In genomic region chr13:55483593-55483992, GRCm38 (mm10) we compare ENCODE assay signal across 8 mouse cellular contexts. TPM values are rescaled to one million over a fixed set of nuclear protein-coding genes. Genes with fewer than 3 reads are reported as not detected.
A peak's percentile ranks its signal among the peaks of the same experiment; 100 is the strongest.
DNase-seq lines count a peak whose midpoint lies in the region; ATAC-seq and TF ChIP-seq lines count a peak whose summit lies in the region.

No protein-coding gene starts in this region.

- H3K27me3 ChIP-seq in heart, embryonic 12.5 days (replicated peaks) = peaks cover 64% of the 10 kb centered on the region
- no peaks in the 10 kb centered on the region for H3K27me3 ChIP-seq in embryonic facial prominence, embryonic 12.5 days
- H3K27me3 ChIP-seq in intestine, embryonic 14.5 days (replicated peaks; ENCODE audit: control insufficient read depth, insufficient read depth, low read length) = no peaks in the 10 kb centered on the region
- no peaks in the 10 kb centered on the region for H3K27me3 ChIP-seq in limb, embryonic 15.5 days
- H3K27me3 ChIP-seq in stomach, embryonic 16.5 days (ENCODE audit: control insufficient read depth, insufficient read depth, low read length) = no peaks in the 10 kb centered on the region
- peaks cover 9% of the 10 kb centered on the region for H3K27me3 ChIP-seq in lung, postnatal 0 days (replicated peaks; ENCODE audit: insufficient read depth, low read length)

- H3K4me3 ChIP-seq in heart, embryonic 12.5 days = no peak overlapping the region
- 0 out of 2 replicates have a peak overlapping the region, but pooled peaks have one; percentile 3 for H3K4me3 ChIP-seq in embryonic facial prominence, embryonic 12.5 days
- H3K4me3 ChIP-seq in intestine, embryonic 14.5 days (ENCODE audit: low read depth, low read length) = no peak overlapping the region
- H3K4me3 ChIP-seq in limb, embryonic 15.5 days = no peak overlapping the region
- H3K4me3 ChIP-seq in stomach, embryonic 16.5 days (replicated peaks; ENCODE audit: low read length) = no peak overlapping the region
- no peak overlapping the region for H3K4me3 ChIP-seq in lung, postnatal 0 days (ENCODE audit: low read depth, low read length)

- no peak for TF ChIP-seq EP300 in lung, postnatal 0 days (IDR thresholded peaks at IDR 0.05)

- no peak overlapping the region for H3K9ac ChIP-seq in heart, embryonic 12.5 days
- 0 out of 2 replicates have a peak overlapping the region, but pooled peaks have one; percentile 98 for H3K9ac ChIP-seq in embryonic facial prominence, embryonic 12.5 days
- H3K9ac ChIP-seq in intestine, embryonic 14.5 days (ENCODE audit: low read length) = no peak overlapping the region; the same call in 1 of the 2 replicates
- no peak overlapping the region for H3K9ac ChIP-seq in limb, embryonic 15.5 days
- peak overlapping the region; percentile 52; the same call in 1 of the 2 replicates for H3K9ac ChIP-seq in stomach, embryonic 16.5 days (ENCODE audit: low read length)
- no peak overlapping the region for H3K9ac ChIP-seq in lung, postnatal 0 days (replicated peaks; ENCODE audit: low read depth)

- H3K27ac ChIP-seq in heart, embryonic 12.5 days (ENCODE audit: poor library complexity, severe bottlenecking) = peak overlapping the region; percentile 22; the same call in 1 of the 2 replicates
- no peak overlapping the region for H3K27ac ChIP-seq in embryonic facial prominence, embryonic 12.5 days
- H3K27ac ChIP-seq in intestine, embryonic 14.5 days (ENCODE audit: low read depth) = peak overlapping the region; percentile 55
- H3K27ac ChIP-seq in limb, embryonic 15.5 days = 0 out of 2 replicates have a peak overlapping the region, but pooled peaks have one; percentile 59
- H3K27ac ChIP-seq in stomach, embryonic 16.5 days (ENCODE audit: low read length) = peak overlapping the region; percentile 54
- H3K27ac ChIP-seq in lung, postnatal 0 days (ENCODE audit: low read length) = no peak overlapping the region

- H3K9me3 ChIP-seq in heart, embryonic 12.5 days (replicated peaks) = peaks cover 3% of the 10 kb centered on the region; the same call in 1 of the 2 replicates
- H3K9me3 ChIP-seq in embryonic facial prominence, embryonic 12.5 days = no peaks in the 10 kb centered on the region
- no peaks in the 10 kb centered on the region for H3K9me3 ChIP-seq in intestine, embryonic 14.5 days (ENCODE audit: control insufficient read depth, low read length)
- no peaks in the 10 kb centered on the region for H3K9me3 ChIP-seq in limb, embryonic 15.5 days
- H3K9me3 ChIP-seq in stomach, embryonic 16.5 days (replicated peaks; ENCODE audit: control insufficient read depth, low read length) = no peaks in the 10 kb centered on the region
- H3K9me3 ChIP-seq in lung, postnatal 0 days (ENCODE audit: low read length) = no peaks in the 10 kb centered on the region

- H3K4me2 ChIP-seq in heart, embryonic 12.5 days = peak overlapping the region; percentile 4; the same call in 1 of the 2 replicates
- peak overlapping the region; percentile 95 for H3K4me2 ChIP-seq in embryonic facial prominence, embryonic 12.5 days (replicated peaks)
- peak overlapping the region; percentile 30 for H3K4me2 ChIP-seq in intestine, embryonic 14.5 days (ENCODE audit: low read length)
- no peak overlapping the region for H3K4me2 ChIP-seq in limb, embryonic 15.5 days
- H3K4me2 ChIP-seq in stomach, embryonic 16.5 days (ENCODE audit: low read depth, low read length) = peak overlapping the region; percentile 29; the same call in 1 of the 2 replicates
- no peak overlapping the region for H3K4me2 ChIP-seq in lung, postnatal 0 days (replicated peaks; ENCODE audit: low read depth, low read length)

- no peak for DNase-seq in heart, adult 8-10 months (ENCODE audit: low spot score)
- DNase-seq in intestine, embryonic 14.5 days (ENCODE audit: low spot score) = no peak
- no peak for DNase-seq in adrenal gland, postnatal 14 days
- DNase-seq in lung, postnatal 0 days (ENCODE audit: low spot score) = no peak

- ATAC-seq in heart, embryonic 12.5 days (ENCODE audit: insufficient number of reproducible peaks, low FRiP score) = no peak
- no peak for ATAC-seq in embryonic facial prominence, embryonic 12.5 days (ENCODE audit: insufficient number of reproducible peaks, insufficient read depth, low FRiP score, low TSS enrichment)
- ATAC-seq in intestine, embryonic 14.5 days (replicated peaks; ENCODE audit: low FRiP score, low TSS enrichment, low read depth) = no peak
- no peak for ATAC-seq in limb, embryonic 15.5 days (ENCODE audit: insufficient number of reproducible peaks, low FRiP score, low TSS enrichment, low read depth)
- no peak for ATAC-seq in stomach, embryonic 16.5 days (ENCODE audit: insufficient read depth, low FRiP score)
- ATAC-seq in lung, postnatal 0 days = no peak

- 57% methylated on average over 15 of the region's 15 CpGs for WGBS in heart, embryonic 12.5 days
- WGBS in embryonic facial prominence, embryonic 12.5 days = 36% methylated on average over 15 of the region's 15 CpGs
- 49% methylated on average over 15 of the region's 15 CpGs for WGBS in intestine, embryonic 14.5 days
- 50% methylated on average over 15 of the region's 15 CpGs for WGBS in limb, embryonic 15.5 days
- WGBS in stomach, embryonic 16.5 days = 52% methylated on average over 15 of the region's 15 CpGs
- 40% methylated on average over 15 of the region's 15 CpGs for WGBS in lung, postnatal 0 days

- H3K36me3 ChIP-seq in heart, embryonic 12.5 days = peaks cover 37% of the 10 kb centered on the region
- peaks cover 56% of the 10 kb centered on the region for H3K36me3 ChIP-seq in embryonic facial prominence, embryonic 12.5 days
- peaks cover 43% of the 10 kb centered on the region for H3K36me3 ChIP-seq in intestine, embryonic 14.5 days (ENCODE audit: control insufficient read depth, insufficient read depth, low read length)
- H3K36me3 ChIP-seq in limb, embryonic 15.5 days = peaks cover 41% of the 10 kb centered on the region
- H3K36me3 ChIP-seq in stomach, embryonic 16.5 days (ENCODE audit: control insufficient read depth, insufficient read depth, low read length) = peaks cover 14% of the 10 kb centered on the region
- no peaks in the 10 kb centered on the region for H3K36me3 ChIP-seq in lung, postnatal 0 days (ENCODE audit: insufficient read depth, low read length)

- no peak for TF ChIP-seq CTCF in lung, postnatal 0 days (IDR thresholded peaks at IDR 0.05)

- peaks cover 56% of the 10 kb centered on the region for H3K4me1 ChIP-seq in heart, embryonic 12.5 days (replicated peaks)
- H3K4me1 ChIP-seq in embryonic facial prominence, embryonic 12.5 days = peaks cover 43% of the 10 kb centered on the region
- peaks cover 44% of the 10 kb centered on the region for H3K4me1 ChIP-seq in intestine, embryonic 14.5 days (replicated peaks; ENCODE audit: control insufficient read depth, insufficient read depth, low read length)
- H3K4me1 ChIP-seq in limb, embryonic 15.5 days = peaks cover 56% of the 10 kb centered on the region
- H3K4me1 ChIP-seq in stomach, embryonic 16.5 days (ENCODE audit: control insufficient read depth, insufficient read depth, low read length) = peaks cover 46% of the 10 kb centered on the region
- H3K4me1 ChIP-seq in lung, postnatal 0 days (ENCODE audit: insufficient read depth, low read depth, low read length) = peaks cover 6% of the 10 kb centered on the region; the same call in 1 of the 2 replicates

RNA-seq across cellular contexts. Expression of gene Dbn1, which starts 4.3 kb away (rescaled TPM):
- polyA plus RNA-seq in heart, embryonic 12.5 days (2016; fragmentation: Nextera tagmentation; extraction: Ambion mirVana) = 101 TPM in 2 replicates
- 1 to 10 TPM; 3.8 to 6.4 (median 5.1) TPM for total RNA-seq in heart, adult 8-10 months (2022)
- polyA plus RNA-seq in embryonic facial prominence, embryonic 12.5 days (2016; fragmentation: Nextera tagmentation; extraction: Ambion mirVana) = 383 and 387 TPM in 2 replicates
- 120 and 134 TPM in 2 replicates for polyA plus RNA-seq in intestine, embryonic 14.5 days (2014; fragmentation: Nextera tagmentation; extraction: Ambion mirVana)
- polyA plus RNA-seq in limb, embryonic 15.5 days (2015; fragmentation: Nextera tagmentation; extraction: Ambion mirVana) = 162 and 172 TPM in 2 replicates
- 111 and 113 TPM in 2 replicates for polyA plus RNA-seq in stomach, embryonic 16.5 days (2015; fragmentation: Nextera tagmentation; extraction: Ambion mirVana)
- total RNA-seq in adrenal gland, postnatal 14 days (2021) = 24.0 and 24.9 TPM in 2 replicates
- polyA plus RNA-seq in lung, postnatal 0 days (2015; fragmentation: Nextera tagmentation; extraction: Ambion mirVana) = 43.0 and 50.6 TPM in 2 replicates

RNA-seq across cellular contexts. Expression of gene Prr7, which starts 19.5 kb away (rescaled TPM):
- 0.41 TPM in 1 of 2 replicates, not detected in the other for polyA plus RNA-seq in heart, embryonic 12.5 days (2016; fragmentation: Nextera tagmentation; extraction: Ambion mirVana)
- 1 to 10 TPM in 1 of 4 experiments, under 1 TPM in 3; 0.44 to 1.2 (median 0.65) TPM for total RNA-seq in heart, adult 8-10 months (2022)
- 1.1 and 1.3 TPM in 2 replicates for polyA plus RNA-seq in embryonic facial prominence, embryonic 12.5 days (2016; fragmentation: Nextera tagmentation; extraction: Ambion mirVana)
- polyA plus RNA-seq in intestine, embryonic 14.5 days (2014; fragmentation: Nextera tagmentation; extraction: Ambion mirVana) = 0.55 and 0.70 TPM in 2 replicates
- 0.38 and 1.2 TPM in 2 replicates for polyA plus RNA-seq in limb, embryonic 15.5 days (2015; fragmentation: Nextera tagmentation; extraction: Ambion mirVana)
- 0.22 and 0.26 TPM in 2 replicates for polyA plus RNA-seq in stomach, embryonic 16.5 days (2015; fragmentation: Nextera tagmentation; extraction: Ambion mirVana)
- total RNA-seq in adrenal gland, postnatal 14 days (2021) = 3.1 and 6.0 TPM in 2 replicates
- 0.17 and 0.45 TPM in 2 replicates for polyA plus RNA-seq in lung, postnatal 0 days (2015; fragmentation: Nextera tagmentation; extraction: Ambion mirVana)

RNA-seq across cellular contexts. Expression of gene Pdlim7, which starts 29.9 kb away (rescaled TPM):
- polyA plus RNA-seq in heart, embryonic 12.5 days (2016; fragmentation: Nextera tagmentation; extraction: Ambion mirVana) = 427 and 428 TPM in 2 replicates
- 10 to 100 TPM; 38.4 to 49.4 (median 49.0) TPM for total RNA-seq in heart, adult 8-10 months (2022)
- 172 and 182 TPM in 2 replicates for polyA plus RNA-seq in embryonic facial prominence, embryonic 12.5 days (2016; fragmentation: Nextera tagmentation; extraction: Ambion mirVana)
- 253 and 260 TPM in 2 replicates for polyA plus RNA-seq in intestine, embryonic 14.5 days (2014; fragmentation: Nextera tagmentation; extraction: Ambion mirVana)
- 147 and 213 TPM in 2 replicates for polyA plus RNA-seq in limb, embryonic 15.5 days (2015; fragmentation: Nextera tagmentation; extraction: Ambion mirVana)
- 240 and 243 TPM in 2 replicates for polyA plus RNA-seq in stomach, embryonic 16.5 days (2015; fragmentation: Nextera tagmentation; extraction: Ambion mirVana)
- 23.8 and 26.7 TPM in 2 replicates for total RNA-seq in adrenal gland, postnatal 14 days (2021)
- polyA plus RNA-seq in lung, postnatal 0 days (2015; fragmentation: Nextera tagmentation; extraction: Ambion mirVana) = 109 and 111 TPM in 2 replicates

RNA-seq across cellular contexts. Expression of gene Grk6, which starts 38.7 kb away (rescaled TPM):
- 27.6 and 29.1 TPM in 2 replicates for polyA plus RNA-seq in heart, embryonic 12.5 days (2016; fragmentation: Nextera tagmentation; extraction: Ambion mirVana)
- total RNA-seq in heart, adult 8-10 months (2022) = 10 to 100 TPM; 14.9 to 19.0 (median 16.6) TPM
- polyA plus RNA-seq in embryonic facial prominence, embryonic 12.5 days (2016; fragmentation: Nextera tagmentation; extraction: Ambion mirVana) = 68.3 and 73.0 TPM in 2 replicates
- 43.4 and 55.1 TPM in 2 replicates for polyA plus RNA-seq in intestine, embryonic 14.5 days (2014; fragmentation: Nextera tagmentation; extraction: Ambion mirVana)
- 34.3 and 39.0 TPM in 2 replicates for polyA plus RNA-seq in limb, embryonic 15.5 days (2015; fragmentation: Nextera tagmentation; extraction: Ambion mirVana)
- 14.6 TPM in 2 replicates for polyA plus RNA-seq in stomach, embryonic 16.5 days (2015; fragmentation: Nextera tagmentation; extraction: Ambion mirVana)
- 35.3 and 55.4 TPM in 2 replicates for total RNA-seq in adrenal gland, postnatal 14 days (2021)
- 20.4 and 20.5 TPM in 2 replicates for polyA plus RNA-seq in lung, postnatal 0 days (2015; fragmentation: Nextera tagmentation; extraction: Ambion mirVana)

RNA-seq across cellular contexts. Expression of gene Dok3, which starts 45.5 kb away (rescaled TPM):
- polyA plus RNA-seq in heart, embryonic 12.5 days (2016; fragmentation: Nextera tagmentation; extraction: Ambion mirVana) = 1.4 and 1.7 TPM in 2 replicates
- 1 to 10 TPM in 3 of 4 experiments, under 1 TPM in 1; 0.97 to 3.8 (median 1.4) TPM for total RNA-seq in heart, adult 8-10 months (2022)
- polyA plus RNA-seq in embryonic facial prominence, embryonic 12.5 days (2016; fragmentation: Nextera tagmentation; extraction: Ambion mirVana) = 2.5 and 3.0 TPM in 2 replicates
- 1.9 and 2.5 TPM in 2 replicates for polyA plus RNA-seq in intestine, embryonic 14.5 days (2014; fragmentation: Nextera tagmentation; extraction: Ambion mirVana)
- 4.7 and 5.7 TPM in 2 replicates for polyA plus RNA-seq in limb, embryonic 15.5 days (2015; fragmentation: Nextera tagmentation; extraction: Ambion mirVana)
- polyA plus RNA-seq in stomach, embryonic 16.5 days (2015; fragmentation: Nextera tagmentation; extraction: Ambion mirVana) = 4.7 and 4.9 TPM in 2 replicates
- 3.4 and 11.6 TPM in 2 replicates for total RNA-seq in adrenal gland, postnatal 14 days (2021)
- polyA plus RNA-seq in lung, postnatal 0 days (2015; fragmentation: Nextera tagmentation; extraction: Ambion mirVana) = 8.1 and 9.1 TPM in 2 replicates

Comparison
In these comparisons a context has a peak if more than half of its experiments do, and no peak if none do; other contexts are left out.
1. H3K27ac ChIP-seq: peak in heart, embryonic 12.5 days (single experiment), intestine, embryonic 14.5 days (single experiment), limb, embryonic 15.5 days (single experiment) and stomach, embryonic 16.5 days (single experiment); none in embryonic facial prominence, embryonic 12.5 days (single experiment) and lung, postnatal 0 days (single experiment).
2. H3K4me2 ChIP-seq: peak in heart, embryonic 12.5 days (single experiment), embryonic facial prominence, embryonic 12.5 days (single experiment), intestine, embryonic 14.5 days (single experiment) and stomach, embryonic 16.5 days (single experiment); none in limb, embryonic 15.5 days (single experiment) and lung, postnatal 0 days (single experiment).
3. H3K9ac ChIP-seq: peak in embryonic facial prominence, embryonic 12.5 days (single experiment) and stomach, embryonic 16.5 days (single experiment); none in heart, embryonic 12.5 days (single experiment), intestine, embryonic 14.5 days (single experiment), limb, embryonic 15.5 days (single experiment) and lung, postnatal 0 days (single experiment).